Mouse (Mus musculus): ENCODE data around the gene Kdr.

The Kdr gene

DNA sequence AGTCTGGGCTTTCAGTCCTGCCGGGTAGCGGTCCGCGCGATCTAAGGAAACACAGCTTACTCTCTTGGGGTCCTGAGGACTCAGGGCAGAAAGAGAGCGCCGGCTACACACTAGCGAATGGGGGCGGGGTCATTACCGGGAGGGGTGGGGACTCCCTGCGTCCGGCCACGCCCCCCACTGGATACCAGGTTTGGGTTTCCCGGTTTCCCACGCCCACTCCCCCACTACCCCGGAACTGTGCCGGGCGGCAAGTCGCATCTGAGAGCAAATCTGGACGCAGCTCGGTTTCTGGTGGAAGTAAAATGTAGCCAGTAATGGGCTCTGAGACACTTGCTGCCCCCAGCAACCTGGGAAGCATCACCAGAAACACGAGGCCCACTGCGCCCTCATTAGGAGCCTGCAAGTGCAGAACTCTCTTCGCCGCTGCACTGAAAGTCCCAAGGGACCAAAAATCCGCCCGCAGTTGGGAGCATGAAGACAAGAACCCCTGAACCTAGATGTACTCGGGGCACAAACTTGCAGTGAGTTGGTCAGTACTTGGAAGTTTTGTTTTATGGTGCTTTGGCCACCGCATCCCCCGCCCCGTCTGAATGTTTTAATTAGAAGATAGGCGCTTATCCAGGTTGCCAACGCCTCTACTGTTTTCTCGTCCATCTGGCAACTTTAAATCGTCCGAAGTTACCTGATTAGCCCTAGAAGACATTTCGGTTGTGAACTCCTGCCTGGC lies at the start of gene Kdr:
Gene Kdr (minus strand): TSS at position 85 of the 727 bp plus-strand sequence.
- no peak for DNase-seq (ENCODE audit: extremely low spot score, low read depth, low spot score)

DNA sequence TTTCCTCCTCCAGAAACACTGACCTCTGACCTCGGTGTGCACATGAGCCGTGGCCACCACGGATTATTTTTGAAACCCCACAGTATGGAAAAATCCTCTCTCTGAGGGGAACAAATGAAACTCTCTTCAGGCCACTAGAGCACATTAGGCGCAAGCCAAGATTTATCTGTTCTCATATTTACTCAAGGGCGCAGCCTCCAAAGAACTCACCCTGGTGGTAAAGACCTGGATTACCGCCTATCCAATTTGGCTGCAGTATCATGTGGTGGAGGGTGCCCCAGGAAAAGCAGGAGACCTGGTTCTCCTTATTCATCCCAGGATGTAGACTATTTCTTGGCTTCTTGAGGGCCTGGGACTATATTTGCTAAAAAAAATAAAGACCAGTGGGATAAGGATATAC lies 48.5 kb upstream of the Kdr start:
- DNase-seq (ENCODE audit: extremely low spot score, low read depth, low spot score) = no peak

DNA sequence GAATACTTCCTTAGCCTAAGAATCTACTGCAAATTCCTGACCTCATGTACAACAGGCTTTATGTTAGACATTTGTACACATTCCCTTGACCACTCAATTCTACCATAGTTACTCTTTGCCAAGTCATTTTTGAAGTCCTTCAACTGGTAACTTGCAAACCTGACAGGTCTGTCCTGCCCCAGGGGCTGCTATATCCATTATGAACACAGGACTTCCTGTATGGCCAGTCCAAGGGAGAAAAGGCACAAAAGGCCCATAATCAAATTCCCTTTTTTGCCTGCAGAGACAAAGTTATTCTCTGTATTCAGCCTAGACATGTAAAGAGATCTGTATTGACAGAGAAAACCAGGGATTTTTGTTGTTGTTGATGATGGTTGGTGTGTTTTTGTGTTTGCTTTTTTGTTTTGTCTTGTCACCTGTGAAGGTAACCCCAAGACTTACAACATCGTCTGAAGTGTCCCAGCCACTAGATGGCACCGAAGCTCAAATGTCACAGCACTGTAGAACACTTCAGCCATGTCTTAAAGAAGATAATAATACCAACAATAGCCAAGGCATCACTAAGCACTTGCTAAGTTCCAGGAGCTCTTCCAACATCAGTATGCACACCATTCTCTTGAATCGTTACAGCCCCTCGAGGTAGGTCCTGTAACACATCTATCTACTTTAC lies 47.9 kb upstream of the Kdr start:
- DNase-seq (ENCODE audit: extremely low spot score, low read depth, low spot score) = no peak

DNA sequence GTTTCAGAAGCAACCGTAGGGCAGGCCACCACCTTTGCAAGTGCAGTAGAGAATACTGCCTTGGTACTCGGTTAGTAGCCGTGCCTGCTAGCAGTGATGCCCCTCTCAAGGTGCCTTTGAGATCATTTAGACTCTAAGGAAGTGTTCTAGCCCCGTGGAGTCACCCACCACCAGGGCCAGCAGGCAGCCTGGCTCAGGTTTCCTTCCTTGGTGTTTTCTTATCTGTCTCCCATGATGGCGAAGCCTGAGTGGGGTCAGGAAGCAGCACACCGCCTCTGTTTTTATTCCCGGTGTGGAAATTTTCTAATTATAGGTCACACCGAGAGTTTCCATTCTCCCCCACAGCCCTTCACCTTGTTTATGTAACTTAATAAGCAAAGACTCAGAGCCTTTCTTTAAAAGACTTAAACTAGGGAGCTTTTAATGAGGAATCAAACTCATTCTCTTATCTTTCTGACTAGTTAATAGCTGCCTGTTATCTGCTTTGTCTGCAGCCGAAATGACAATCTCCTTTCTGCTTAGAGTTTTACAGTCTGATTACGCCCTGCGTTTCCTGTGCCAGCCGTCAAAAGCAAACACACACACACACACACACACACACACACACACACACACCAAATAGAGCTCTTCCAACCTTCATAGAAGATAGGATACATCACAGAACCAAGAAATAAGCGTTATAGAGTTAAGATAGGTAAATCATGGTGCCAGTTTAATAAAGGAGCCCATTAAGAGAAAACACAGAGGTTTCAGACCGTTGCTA lies 44.9 kb upstream of the Kdr start:
- no peak for DNase-seq (ENCODE audit: extremely low spot score, low read depth, low spot score)

DNA sequence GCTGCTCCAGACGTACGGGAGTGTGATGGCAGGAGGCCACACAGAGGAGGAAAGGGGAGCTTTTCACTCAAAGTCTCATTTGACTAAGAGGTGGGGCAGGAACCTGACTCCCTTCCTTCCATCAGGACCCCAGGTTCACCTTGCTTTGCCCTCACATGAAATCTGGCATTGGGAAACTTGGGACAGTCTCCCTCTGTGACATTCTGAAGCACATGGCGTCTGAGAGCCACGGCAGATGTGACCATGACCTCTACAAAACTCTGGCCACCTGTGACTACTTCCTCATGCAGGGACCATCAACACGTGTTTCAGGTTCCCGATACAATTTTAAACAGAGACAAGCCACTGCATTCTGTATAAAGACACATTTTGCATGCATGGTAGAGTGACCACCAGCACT lies 44.2 kb upstream of the Kdr start:
- no peak for DNase-seq (ENCODE audit: extremely low spot score, low read depth, low spot score)

DNA sequence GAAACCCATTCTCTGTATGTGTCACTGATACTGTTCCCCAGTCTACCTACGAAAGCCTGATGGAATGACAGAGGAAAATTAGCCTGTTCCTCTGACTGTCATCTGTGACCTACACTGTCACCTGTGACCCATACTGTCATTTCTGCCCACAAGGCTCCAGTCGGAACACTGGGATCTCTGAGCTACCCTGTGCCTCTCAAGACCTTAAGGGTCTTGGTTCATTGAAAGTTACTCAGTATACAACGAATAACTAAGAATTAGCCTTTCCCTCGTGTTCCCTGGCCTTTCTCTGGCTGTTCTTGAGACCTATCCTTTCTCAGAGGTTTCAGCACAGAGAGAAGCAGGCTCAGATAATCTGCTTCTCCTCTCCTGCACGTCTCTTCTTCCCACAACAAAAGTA lies 40.1 kb upstream of the Kdr start:
- no peak for DNase-seq (ENCODE audit: extremely low spot score, low read depth, low spot score)

DNA sequence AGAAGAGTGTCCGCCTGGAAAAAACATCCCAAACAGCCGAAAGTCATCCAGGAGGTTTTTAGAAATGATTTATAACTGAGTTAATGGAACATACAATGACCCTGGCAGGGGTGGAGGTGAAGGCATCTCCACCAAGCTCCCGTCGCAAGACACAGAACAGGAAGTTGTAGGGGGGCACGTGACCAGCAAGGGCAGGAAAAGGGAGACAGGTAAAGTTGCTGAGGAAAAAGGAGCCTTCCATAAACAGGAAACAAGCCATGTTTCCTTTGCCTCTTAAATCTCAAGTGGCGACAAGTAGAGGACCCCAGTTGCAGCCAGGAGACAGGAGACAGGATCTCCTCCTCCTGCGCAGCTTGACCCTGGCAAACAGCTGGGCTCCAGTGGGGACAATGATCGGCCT lies 37.8 kb upstream of the Kdr start:
- DNase-seq (ENCODE audit: extremely low spot score, low read depth, low spot score) = no peak

DNA sequence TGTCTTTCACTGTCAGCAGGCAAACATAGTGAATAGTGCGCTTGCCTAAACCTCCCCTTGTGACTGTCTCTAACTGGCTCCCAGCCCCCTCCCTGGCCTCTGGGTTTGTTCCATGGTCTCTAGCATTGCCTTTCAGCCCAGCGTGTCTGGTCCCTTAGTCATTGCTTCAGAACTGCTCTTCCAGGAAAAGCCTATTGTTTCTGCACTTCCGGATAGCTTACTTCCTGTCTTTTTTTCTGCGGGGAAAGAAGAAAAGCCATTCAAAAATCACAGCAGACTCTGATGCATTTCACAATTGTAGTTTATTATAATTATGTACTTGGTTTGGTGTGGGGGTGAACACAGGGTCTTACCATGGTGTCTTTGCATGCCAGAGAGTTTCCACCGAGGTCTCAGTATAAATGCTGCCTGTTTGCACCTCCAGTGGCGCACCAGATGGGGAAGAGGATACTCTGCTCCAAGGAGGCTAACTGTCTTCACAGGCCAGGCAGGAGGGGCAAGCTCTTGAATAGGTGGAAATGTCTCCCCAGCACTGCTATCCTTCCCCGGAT lies 35.7 kb upstream of the Kdr start:
- no peak for DNase-seq (ENCODE audit: extremely low spot score, low read depth, low spot score)

DNA sequence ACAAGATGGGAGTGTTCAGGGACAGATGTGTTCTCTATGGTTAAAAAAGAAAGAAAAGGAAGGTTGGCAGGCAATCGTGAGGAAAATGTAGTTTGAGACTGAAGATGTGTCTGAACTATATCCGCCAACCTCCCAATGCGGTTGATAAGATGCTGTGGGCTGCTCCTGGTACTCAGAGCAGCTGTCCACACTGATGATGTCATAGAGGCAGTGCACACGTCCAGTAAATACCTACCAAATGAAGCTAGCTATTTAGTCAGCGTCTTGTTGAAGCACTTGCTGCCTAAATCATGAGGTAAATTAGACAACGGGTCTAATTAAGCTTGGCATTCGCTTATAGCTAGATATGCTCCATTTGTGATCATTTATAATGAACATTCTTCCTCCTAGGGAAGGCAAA lies 28.1 kb upstream of the Kdr start:
- DNase-seq (ENCODE audit: extremely low spot score, low read depth, low spot score) = no peak

DNA sequence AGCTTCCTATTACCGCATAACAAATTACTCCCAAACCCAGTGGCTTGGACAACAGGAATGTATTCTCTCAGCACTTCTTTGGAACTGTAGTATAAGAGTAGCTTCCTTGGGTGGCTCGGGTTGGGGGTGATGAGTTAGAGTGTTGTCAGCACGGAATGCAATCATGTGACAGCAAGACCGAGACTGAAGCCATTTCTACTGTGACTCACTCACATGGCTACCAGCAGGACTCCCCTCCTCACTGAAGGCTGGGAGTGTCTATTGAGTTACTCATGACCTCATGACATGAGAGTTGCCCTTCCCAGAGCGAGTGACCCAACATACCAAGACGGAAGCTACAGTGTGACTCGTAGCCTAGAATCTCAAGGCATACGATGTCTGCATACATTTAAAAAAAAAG lies 12.0 kb upstream of the Kdr start:
- no peak for DNase-seq (ENCODE audit: extremely low spot score, low read depth, low spot score)

DNA sequence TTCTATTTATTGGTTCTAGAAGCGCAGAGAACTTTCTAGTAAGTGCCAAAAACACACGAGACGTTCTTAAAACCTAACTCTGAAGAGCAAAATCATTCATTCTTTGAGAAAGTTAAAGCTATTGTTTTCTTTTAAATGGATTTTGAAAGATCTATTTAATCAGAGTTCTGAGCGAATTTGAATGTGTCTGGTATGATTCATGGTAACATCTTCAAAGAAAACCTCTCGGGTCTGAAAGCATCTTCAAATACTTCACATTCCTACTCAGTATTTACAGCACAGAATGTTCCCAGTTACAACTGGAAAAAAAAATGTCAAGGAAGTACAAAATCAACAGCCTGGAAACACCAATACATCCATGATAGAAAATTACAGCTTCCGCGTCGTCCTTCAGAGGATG lies 9.3 kb upstream of the Kdr start:
- DNase-seq (ENCODE audit: extremely low spot score, low read depth, low spot score) = no peak

DNA sequence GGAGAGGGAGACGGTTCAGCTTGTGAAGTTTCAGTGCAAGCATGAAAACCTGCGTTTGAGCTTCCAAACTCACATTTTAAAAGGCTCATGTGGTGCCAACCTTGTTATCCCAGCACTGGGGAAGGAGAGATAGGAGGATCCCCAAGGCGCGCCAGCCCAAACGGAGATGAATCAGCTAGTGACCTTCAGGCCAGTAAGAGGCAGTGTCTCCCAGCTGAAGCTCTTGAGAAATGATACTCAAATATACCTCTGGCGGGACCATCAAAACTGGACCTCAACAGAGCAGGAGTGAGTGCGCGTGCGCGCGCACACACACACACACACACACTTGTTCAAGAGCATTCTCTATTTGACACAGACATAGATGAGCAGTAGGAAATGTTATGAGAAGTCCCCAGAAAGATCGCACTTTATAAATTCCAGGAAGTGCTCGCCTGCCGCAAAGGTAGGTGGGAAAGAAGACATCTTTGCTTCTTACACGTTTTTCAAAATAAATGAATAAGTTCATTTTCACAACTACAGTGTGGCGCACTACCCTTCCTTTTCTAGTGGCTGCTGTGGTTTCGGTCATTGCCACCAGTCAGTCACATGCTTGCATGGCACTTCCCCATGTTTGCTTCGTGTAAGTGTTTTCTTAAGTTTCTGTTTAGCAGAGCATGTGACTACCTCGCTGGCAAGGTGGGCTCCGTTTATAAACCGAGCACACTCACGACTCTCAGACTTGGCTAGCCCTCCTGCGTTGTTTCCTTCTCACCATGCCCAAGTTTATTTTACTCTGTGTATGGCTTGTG lies 2.5 kb upstream of the Kdr start:
- DNase-seq (ENCODE audit: extremely low spot score, low read depth, low spot score) = no peak

DNA sequence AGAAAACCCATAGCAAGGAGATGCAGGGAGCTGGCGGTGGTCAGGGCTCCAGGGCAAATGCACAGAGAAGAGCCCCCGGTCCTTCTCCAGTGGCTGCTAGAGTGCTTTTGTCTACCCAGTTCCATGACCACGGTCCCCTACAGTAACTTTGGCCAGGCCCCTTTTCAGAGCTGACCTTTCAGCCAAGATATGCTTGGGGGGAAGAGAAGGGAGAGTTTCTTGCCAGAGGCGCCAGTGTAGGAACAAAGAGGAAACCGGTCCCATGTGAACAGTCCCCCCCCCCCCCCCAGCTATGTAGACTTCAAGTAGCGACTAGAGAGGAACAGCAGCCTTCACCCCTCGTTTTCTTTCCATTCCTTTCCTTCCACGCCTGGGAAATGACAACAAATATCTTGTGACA lies 850 bp upstream of the Kdr start:
- DNase-seq (ENCODE audit: extremely low spot score, low read depth, low spot score) = no peak

DNA sequence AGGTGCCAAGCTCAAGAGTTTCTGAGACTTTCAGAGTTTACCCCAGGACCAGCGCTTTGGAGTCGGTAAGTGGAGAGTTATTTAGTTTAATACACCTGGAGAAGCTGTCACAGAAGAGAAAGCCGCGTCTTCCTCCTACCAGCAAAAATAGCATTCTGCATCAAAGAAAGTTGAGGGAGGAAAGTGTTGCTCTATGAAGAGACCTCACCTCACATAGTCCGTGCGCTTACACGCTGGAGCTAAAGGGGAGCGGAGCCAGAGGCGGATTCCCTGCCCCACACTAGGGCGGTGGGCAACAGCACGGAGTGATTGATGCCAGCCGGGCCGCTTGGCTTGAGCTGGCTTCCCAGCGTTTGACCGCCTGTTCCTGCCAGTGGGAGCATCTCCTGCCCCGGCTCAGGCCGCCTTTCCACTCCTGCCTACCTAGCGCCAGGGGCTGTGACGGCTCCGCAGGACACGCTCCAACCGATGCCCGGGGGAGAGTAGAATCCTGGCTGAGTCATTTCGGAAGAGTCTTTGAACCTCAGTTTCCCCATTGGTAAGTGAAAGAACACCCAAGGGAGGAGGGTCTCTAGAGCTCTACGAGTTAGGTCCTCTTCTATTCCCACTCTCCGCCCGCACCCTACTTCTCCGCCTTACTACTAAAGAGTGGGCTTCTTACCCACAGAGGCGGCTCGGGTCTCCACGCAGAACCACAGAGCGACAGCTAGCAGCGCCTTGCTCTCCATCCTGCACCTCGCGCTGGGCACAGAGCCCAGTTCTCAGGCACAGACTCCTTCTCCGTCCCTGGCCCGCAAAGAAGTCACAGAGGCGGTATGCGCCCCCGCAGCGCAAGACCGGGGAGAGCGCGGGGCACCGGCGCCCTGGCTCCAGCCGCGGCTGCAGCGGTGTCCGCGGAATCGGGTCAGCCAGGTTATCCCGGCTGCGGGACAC lies 551 bp downstream of the Kdr start:
- no peak for DNase-seq (ENCODE audit: extremely low spot score, low read depth, low spot score)

DNA sequence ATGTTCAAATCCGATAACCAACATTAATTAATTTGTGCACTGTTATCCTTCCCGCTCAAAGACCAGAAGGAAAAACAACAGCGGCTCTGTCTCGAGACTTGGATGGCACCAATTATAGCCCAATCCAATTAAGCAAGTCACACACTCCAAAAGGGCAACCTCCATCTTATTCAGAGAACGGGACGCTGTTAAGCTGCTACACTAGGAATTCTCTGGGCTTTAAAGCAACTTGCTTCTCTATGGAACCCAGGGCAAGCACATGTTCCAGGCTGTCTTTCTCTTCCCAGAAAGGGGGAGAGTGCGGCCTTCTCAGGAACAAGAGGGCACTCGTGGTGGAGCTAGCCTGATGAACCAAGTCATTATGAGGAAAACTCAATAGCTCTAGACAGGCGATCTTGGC lies 1.6 kb downstream of the Kdr start:
- DNase-seq (ENCODE audit: extremely low spot score, low read depth, low spot score) = no peak

DNA sequence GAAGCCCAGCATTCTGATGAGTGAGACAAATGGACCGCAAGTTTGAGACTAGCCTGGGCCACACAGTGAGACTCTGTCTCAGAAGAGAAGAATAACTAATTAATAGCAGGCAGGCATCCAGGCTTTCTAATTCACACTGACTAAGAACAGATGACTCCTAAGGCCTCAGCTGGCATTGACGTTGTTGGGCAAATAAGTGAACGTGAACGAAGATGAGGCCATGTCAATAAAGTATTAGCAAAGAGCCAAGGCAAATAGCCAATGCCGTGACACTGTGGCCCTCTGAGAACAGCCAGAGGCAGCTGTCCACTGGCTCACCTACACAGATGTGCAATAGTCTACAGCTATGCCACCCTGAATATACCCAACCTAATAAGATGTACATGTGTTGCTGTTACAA lies 2.9 kb downstream of the Kdr start:
- DNase-seq (ENCODE audit: extremely low spot score, low read depth, low spot score) = no peak

DNA sequence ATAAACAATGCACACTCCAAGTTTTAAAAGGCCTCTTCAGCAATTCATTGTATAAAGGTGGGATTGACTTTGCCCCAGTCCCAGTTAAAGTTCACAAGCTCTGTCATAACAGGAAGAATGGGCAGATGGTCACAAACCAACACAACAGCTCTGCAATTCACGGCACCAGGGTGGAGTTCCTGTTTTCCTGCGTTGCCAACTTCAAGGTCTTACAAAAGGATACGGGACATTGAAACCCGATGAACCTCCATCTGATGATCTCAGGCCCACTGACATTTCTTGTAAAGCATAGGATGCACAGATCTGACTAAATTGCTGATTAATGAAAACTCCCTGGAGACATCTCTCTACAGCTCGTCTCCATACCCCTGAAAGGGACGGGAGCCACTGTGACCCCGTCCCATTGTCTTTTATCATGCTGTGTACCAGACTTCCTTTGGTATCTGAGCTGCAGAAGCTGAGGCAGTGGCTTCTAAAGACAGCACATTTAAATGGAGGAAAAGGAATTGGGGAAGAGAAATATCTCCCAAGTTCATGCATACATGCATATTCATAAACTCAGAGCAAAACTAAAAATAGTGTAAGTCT lies 3.6 kb downstream of the Kdr start:
- no peak for DNase-seq (ENCODE audit: extremely low spot score, low read depth, low spot score)

DNA sequence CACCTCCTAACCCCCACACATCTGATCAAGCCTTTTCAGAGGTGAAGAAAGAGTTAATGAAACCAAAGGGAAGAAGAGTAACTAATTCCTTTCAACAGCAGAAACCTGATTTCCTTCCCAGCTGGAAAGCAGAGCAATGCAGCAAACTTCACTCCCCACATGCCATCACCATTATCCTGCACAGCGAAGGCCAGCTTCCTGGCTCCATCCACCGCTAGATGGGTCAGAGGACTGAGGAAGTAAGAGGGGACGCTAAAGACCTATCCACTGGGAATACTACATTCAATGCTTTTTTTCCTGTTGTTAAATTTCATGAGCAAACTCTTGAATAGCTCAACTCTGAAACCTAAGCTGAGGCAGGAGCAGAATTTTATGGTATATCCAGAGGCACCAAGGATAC lies 8.4 kb downstream of the Kdr start:
- no peak for DNase-seq (ENCODE audit: extremely low spot score, low read depth, low spot score)

DNA sequence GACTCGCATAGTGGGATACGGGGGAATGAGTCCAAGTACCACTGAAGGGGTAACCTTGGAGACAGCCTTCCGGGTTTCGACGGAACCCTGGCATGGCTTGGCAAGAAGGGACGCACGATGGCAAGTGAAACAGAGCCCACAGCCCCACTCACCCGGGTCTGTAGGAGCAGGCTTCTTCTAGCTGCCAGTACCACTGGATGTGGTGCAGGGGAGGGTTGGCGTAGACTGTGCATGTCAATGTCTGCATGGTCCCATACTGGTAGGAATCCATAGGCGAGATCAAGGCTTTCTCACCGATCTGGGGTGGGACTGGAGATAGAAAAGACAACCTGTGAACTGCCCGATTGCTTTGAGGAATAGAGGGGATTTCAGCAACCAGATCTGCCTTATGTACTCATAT lies 15.7 kb downstream of the Kdr start:
- DNase-seq (ENCODE audit: extremely low spot score, low read depth, low spot score) = no peak

Data from hindlimb bud, embryonic 11.5 days (tissue).